Mouse (Mus musculus) frontal cortex, adult (tissue): ENCODE data around the gene Myo5a.

ENCODE experiments used
- ATAC-seq: cut with Nextera tagmentation; 2 replicates; pipeline ENCODE4 v1.9.2; 2017; ENCODE audit warnings: mild to moderate bottlenecking, moderate library complexity, mixed read lengths; ENCODE audit not compliant: low TSS enrichment

The Myo5a gene

GRCm38 (mm10) chr9:75071706-75072192, 934 bp downstream of the Myo5a start:
- peak; percentile 38 for ATAC-seq

GRCm38 (mm10) chr9:75072361-75072760, 1.5 kb downstream of the Myo5a start:
- peak; percentile 13; the same call in 1 of the 2 replicates for ATAC-seq

GRCm38 (mm10) chr9:75077191-75077590, 6.4 kb downstream of the Myo5a start:
- no peak for ATAC-seq

GRCm38 (mm10) chr9:75085242-75085824, 14.5 kb downstream of the Myo5a start:
- ATAC-seq, result peak; percentile 58; the same call in 1 of the 2 replicates

- peak; percentile 25; the same call in 1 of the 2 replicates for ATAC-seq
Measured at GRCm38 (mm10) chr9:75087823-75088222, 17.0 kb downstream of the Myo5a start.

- no peak for ATAC-seq
Measured at GRCm38 (mm10) chr9:75089285-75089684, 18.5 kb downstream of the Myo5a start.

GRCm38 (mm10) chr9:75092134-75092533, 21.3 kb downstream of the Myo5a start:
- 0 out of 2 replicates have a peak, but pooled peaks have one; percentile 20 for ATAC-seq

GRCm38 (mm10) chr9:75094762-75095161, 23.9 kb downstream of the Myo5a start:
- no peak for ATAC-seq

GRCm38 (mm10) chr9:75098937-75099336, 28.1 kb downstream of the Myo5a start:
- ATAC-seq, result no peak

- ATAC-seq, result peak; percentile 78
Measured at GRCm38 (mm10) chr9:75100157-75100781, 29.5 kb downstream of the Myo5a start.

- ATAC-seq, result no peak
Measured at GRCm38 (mm10) chr9:75102131-75102530, 31.3 kb downstream of the Myo5a start.

- no peak for ATAC-seq
Measured at GRCm38 (mm10) chr9:75116571-75117177, 45.9 kb downstream of the Myo5a start.

- ATAC-seq, result peak; percentile 76
Measured at GRCm38 (mm10) chr9:75121126-75121525, 50.3 kb downstream of the Myo5a start.

- peak; percentile 39; the same call in 1 of the 2 replicates for ATAC-seq
Measured at GRCm38 (mm10) chr9:75124201-75124721, 53.4 kb downstream of the Myo5a start.

GRCm38 (mm10) chr9:75130553-75130952, 59.7 kb downstream of the Myo5a start:
- ATAC-seq, result no peak

- no peak for ATAC-seq
Measured at GRCm38 (mm10) chr9:75146911-75147310, 76.1 kb downstream of the Myo5a start.

- peak; percentile 80 for ATAC-seq
Measured at GRCm38 (mm10) chr9:75160525-75160924, 89.7 kb downstream of the Myo5a start.

- ATAC-seq, result no peak
Measured at GRCm38 (mm10) chr9:75163650-75164049, 92.8 kb downstream of the Myo5a start.

- peak; percentile 70 for ATAC-seq
Measured at GRCm38 (mm10) chr9:75171721-75172120, 100.9 kb downstream of the Myo5a start.

GRCm38 (mm10) chr9:75187646-75188260, 116.9 kb downstream of the Myo5a start:
- ATAC-seq, result peak; percentile 79

GRCm38 (mm10) chr9:75193858-75194257, 123.0 kb downstream of the Myo5a start:
- no peak for ATAC-seq

- ATAC-seq, result peak; percentile 68
Measured at GRCm38 (mm10) chr9:75196335-75196734, 125.5 kb downstream of the Myo5a start.
